Mouse (Mus musculus) heart, adult 11 months (tissue): ENCODE results near the gene Atf7.

ENCODE experiments used
- DNase-seq: peaks from one replicate; pipeline ENCODE4 v3.0.0; 2022

Atf7 gene

GRCm38 (mm10) chr15:102512471-102512870, 112.8 kb downstream of the Atf7 start:
- peak; percentile 70 for DNase-seq

GRCm38 (mm10) chr15:102512010-102512409, 113.3 kb downstream of the Atf7 start:
- DNase-seq = peak; percentile 88

GRCm38 (mm10) chr15:102511285-102511833, 113.9 kb downstream of the Atf7 start:
- DNase-seq = peak; percentile 91

GRCm38 (mm10) chr15:102510590-102511284, 114.5 kb downstream of the Atf7 start:
- peak; percentile 99 for DNase-seq

- peak; percentile 90 for DNase-seq
These were observed 115.2 kb downstream of the Atf7 start for GRCm38 (mm10) chr15:102510110-102510509.

GRCm38 (mm10) chr15:102508336-102508735, 116.9 kb downstream of the Atf7 start:
- DNase-seq = peak; percentile 64

GRCm38 (mm10) chr15:102507561-102507960, 117.7 kb downstream of the Atf7 start:
- DNase-seq = peak; percentile 82

- DNase-seq = peak; percentile 33
These were observed 118.4 kb downstream of the Atf7 start for GRCm38 (mm10) chr15:102506864-102507263.

- peak; percentile 30 for DNase-seq
These were observed 118.8 kb downstream of the Atf7 start for GRCm38 (mm10) chr15:102506464-102506830.

- peak; percentile 72 for DNase-seq
These were observed 119.3 kb downstream of the Atf7 start for GRCm38 (mm10) chr15:102505770-102506463.

- DNase-seq = peak; percentile 88
These were observed 120.0 kb downstream of the Atf7 start for GRCm38 (mm10) chr15:102505073-102505769.

- peak; percentile 91 for DNase-seq
These were observed 121.1 kb downstream of the Atf7 start for GRCm38 (mm10) chr15:102503924-102504782.

- peak; percentile 82 for DNase-seq
These were observed 121.8 kb downstream of the Atf7 start, which contains the start of gene Gm10337 for GRCm38 (mm10) chr15:102503447-102503846. Gene Gm10337, plus strand, starts transcription at chr15:102503722.

GRCm38 (mm10) chr15:102502254-102502840, 122.9 kb downstream of the Atf7 start:
- peak; percentile 83 for DNase-seq

- DNase-seq = peak; percentile 92
These were observed 124.0 kb downstream of the Atf7 start for GRCm38 (mm10) chr15:102501084-102501814.

- DNase-seq = peak; percentile 79
These were observed 124.8 kb downstream of the Atf7 start for GRCm38 (mm10) chr15:102500479-102500878.

- peak; percentile 61 for DNase-seq
These were observed 125.4 kb downstream of the Atf7 start for GRCm38 (mm10) chr15:102499851-102500250.

- DNase-seq = peak; percentile 82
These were observed 125.9 kb downstream of the Atf7 start for GRCm38 (mm10) chr15:102499370-102499769.

GRCm38 (mm10) chr15:102498322-102498721, 126.9 kb downstream of the Atf7 start:
- DNase-seq = peak; percentile 41

- DNase-seq = peak; percentile 55
These were observed 137.6 kb downstream of the Atf7 start for GRCm38 (mm10) chr15:102487664-102488063.

GRCm38 (mm10) chr15:102485853-102486252, 139.4 kb downstream of the Atf7 start:
- DNase-seq = peak; percentile 88
